Mouse (Mus musculus) megakaryocyte-erythroid progenitor cell, adult 5 weeks (primary cell): ENCODE measurements around the gene Pi4ka. TPM values are rescaled to one million over a fixed set of nuclear protein-coding genes. Genes with fewer than 3 reads are reported as not detected.

Experiments used
- polyA plus RNA-seq: library from polyadenylated mRNA; stranded (reverse); fragments of >175 nt; gene quantifications from 2 replicates; pipeline ENCODE4 v1.2.3, GENCODE M21; 2012

Pi4ka gene
- polyA plus RNA-seq = 25.8 and 26.5 TPM in 2 replicates

GRCm38 (mm10) chr16:17405736-17406443, at the start of gene Pi4ka, which contains the start of gene Snap29:
Pi4ka (minus strand) TSS chr16:17406314.
Snap29 (plus strand) TSS chr16:17405986.

GRCm38 (mm10) chr16:17451541-17452372, 45.6 kb upstream of the Pi4ka start, which contains the start of gene Crkl:
Crkl (plus strand) TSS chr16:17451987.

DNA sequence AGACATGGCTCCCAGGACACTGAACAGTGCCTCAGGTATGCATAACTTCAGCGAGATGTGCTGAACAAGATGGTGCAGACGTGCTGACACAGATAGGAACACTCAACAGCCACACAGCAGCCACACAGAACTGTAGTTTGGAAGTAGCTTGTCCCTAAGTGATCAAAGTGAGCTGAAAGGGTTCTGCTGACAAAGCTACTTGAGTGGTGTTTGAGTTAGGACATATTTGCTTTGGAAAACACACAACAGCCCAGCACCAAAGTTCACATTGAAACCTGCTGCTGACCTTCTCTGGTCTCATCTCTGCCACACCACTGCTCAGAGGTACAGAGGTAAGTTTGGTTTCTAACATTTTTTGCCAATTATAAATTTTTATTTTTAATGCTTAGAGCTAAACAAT, 75.0 kb downstream of the Pi4ka start, which contains the start of gene Serpind1:
Gene Serpind1 (plus strand): TSS at position 256 of the 400 bp plus-strand sequence.

DNA sequence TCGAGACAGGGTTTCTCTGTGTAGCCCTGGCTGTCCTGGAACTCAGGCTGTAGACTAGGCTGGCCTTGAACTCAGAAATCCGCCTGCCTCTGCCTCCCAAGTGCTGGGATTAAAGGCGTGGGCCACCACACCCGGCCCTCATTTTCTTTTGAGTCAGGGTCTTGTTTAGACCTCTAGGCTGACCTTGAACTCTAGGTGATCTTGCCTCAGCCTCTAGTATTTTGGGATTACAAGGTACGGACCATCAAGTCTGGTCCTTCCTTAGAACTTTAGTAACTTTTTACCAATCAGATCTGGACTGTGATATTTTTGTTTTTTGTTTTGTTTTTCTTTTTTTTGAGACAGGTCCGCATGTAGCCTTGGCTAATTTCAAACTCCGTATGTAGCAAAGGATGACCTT, 130.4 kb downstream of the Pi4ka start, which contains the start of gene Tmem191c:
Gene Tmem191c (plus strand): TSS at position 357 of the 400 bp plus-strand sequence.

GRCm38 (mm10) chr16:17232794-17233701, 173.1 kb downstream of the Pi4ka start, which contains the start of gene Hic2:
Hic2 (plus strand) TSS chr16:17233572.

Other genes with a start within 250 kb of the Pi4ka start
- gene Ube2l3, start 203.7 kb downstream of the Pi4ka start, polyA plus RNA-seq = 80.5 and 87.5 TPM in 2 replicates
- gene Rimbp3, start 197.7 kb downstream of the Pi4ka start, polyA plus RNA-seq = 0.18 and 0.25 TPM in 2 replicates
- 5.5 and 7.6 TPM in 2 replicates for gene Hic2, start 172.7 kb downstream of the Pi4ka start, polyA plus RNA-seq
- gene Tmem191c, start 130.2 kb downstream of the Pi4ka start, polyA plus RNA-seq = 18.3 and 31.9 TPM in 2 replicates
- gene Serpind1, start 74.9 kb downstream of the Pi4ka start, polyA plus RNA-seq = not detected in 2 replicates
- 3.4 and 4.4 TPM in 2 replicates for gene Snap29, start 328 bp downstream of the Pi4ka start, polyA plus RNA-seq
- 23.0 and 23.5 TPM in 2 replicates for gene Crkl, start 45.7 kb upstream of the Pi4ka start, polyA plus RNA-seq
- gene Aifm3, start 83.3 kb upstream of the Pi4ka start, polyA plus RNA-seq = 0.02 and 0.09 TPM in 2 replicates
- gene Lztr1, start 102.4 kb upstream of the Pi4ka start, polyA plus RNA-seq = 38.5 and 42.1 TPM in 2 replicates
- 117 and 148 TPM in 2 replicates for gene Thap7, start 124.8 kb upstream of the Pi4ka start, polyA plus RNA-seq
- gene Lrrc74b, start 154.9 kb upstream of the Pi4ka start, polyA plus RNA-seq = not detected in 2 replicates
- 0.03 TPM in 1 of 2 replicates, not detected in the other for gene P2rx6, start 155.6 kb upstream of the Pi4ka start, polyA plus RNA-seq
- 2.7 and 3.6 TPM in 2 replicates for gene Slc7a4, start 176.9 kb upstream of the Pi4ka start, polyA plus RNA-seq
- gene Smpd4, start 213.0 kb upstream of the Pi4ka start, polyA plus RNA-seq = 17.5 and 23.1 TPM in 2 replicates
- gene Ccdc74a, start 240.2 kb upstream of the Pi4ka start, polyA plus RNA-seq = 2.5 and 3.0 TPM in 2 replicates